Mouse (Mus musculus): ENCODE data around the gene Fam57a. TPM values are rescaled to one million over a fixed set of nuclear protein-coding genes. Genes with fewer than 3 reads are reported as not detected.
A peak's percentile ranks its signal among the peaks of the same experiment; 100 is the strongest.

Fam57a gene
- polyA plus RNA-seq, 1 experiment, result 4.3 TPM

GRCm38 (mm10) chr11:76252036-76252435, 72.6 kb downstream of the Fam57a start:
- Histone ChIP-seq H3K4me1 (ENCODE audit: control insufficient read depth, insufficient read depth, insufficient read length, low read length) (no peaks in the 10 kb centered on the region; the same call in 1 of the 2 replicates), H3K4me3 (ENCODE audit: insufficient read depth, low read depth, low read length) (no peak overlapping the region), H3K27ac (replicated peaks; ENCODE audit: low read depth, low read length) (no peak overlapping the region)

- no peak overlapping the region for H3K27ac ChIP-seq (replicated peaks; ENCODE audit: low read depth, low read length)
- no peaks in the 10 kb centered on the region; the same call in 1 of the 2 replicates for H3K4me1 ChIP-seq (ENCODE audit: control insufficient read depth, insufficient read depth, insufficient read length, low read length)
Observed at GRCm38 (mm10) chr11:76253145-76253917, 73.9 kb downstream of the Fam57a start.

GRCm38 (mm10) chr11:76253918-76254264, 74.4 kb downstream of the Fam57a start:
- H3K4me1 ChIP-seq (ENCODE audit: control insufficient read depth, insufficient read depth, insufficient read length, low read length), result no peaks in the 10 kb centered on the region; the same call in 1 of the 2 replicates
- H3K4me3 ChIP-seq (ENCODE audit: insufficient read depth, low read depth, low read length), result no peak overlapping the region
- H3K27ac ChIP-seq (replicated peaks; ENCODE audit: low read depth, low read length), result no peak overlapping the region

More at GRCm38 (mm10) chr11:76253145-76253917, 73.9 kb downstream of the Fam57a start:
- H3K4me3 ChIP-seq (ENCODE audit: insufficient read depth, low read depth, low read length), result no peak overlapping the region

GRCm38 (mm10) chr11:76255431-76256001, 76.0 kb downstream of the Fam57a start:
- Histone ChIP-seq H3K4me1 (ENCODE audit: control insufficient read depth, insufficient read depth, insufficient read length, low read length) (no peaks in the 10 kb centered on the region; the same call in 1 of the 2 replicates), H3K27ac (replicated peaks; ENCODE audit: low read depth, low read length) (no peak overlapping the region), H3K4me3 (ENCODE audit: insufficient read depth, low read depth, low read length) (no peak overlapping the region)

- Histone ChIP-seq H3K4me3 (ENCODE audit: insufficient read depth, low read depth, low read length) (no peak overlapping the region), H3K27ac (replicated peaks; ENCODE audit: low read depth, low read length) (no peak overlapping the region), H3K4me1 (ENCODE audit: control insufficient read depth, insufficient read depth, insufficient read length, low read length) (peaks cover 3% of the 10 kb centered on the region; the same call in 1 of the 2 replicates)
Observed at GRCm38 (mm10) chr11:76256129-76256528, 76.7 kb downstream of the Fam57a start.

- Histone ChIP-seq H3K4me3 (ENCODE audit: insufficient read depth, low read depth, low read length) (no peak overlapping the region), H3K4me1 (ENCODE audit: control insufficient read depth, insufficient read depth, insufficient read length, low read length) (peaks cover 3% of the 10 kb centered on the region), H3K27ac (replicated peaks; ENCODE audit: low read depth, low read length) (no peak overlapping the region)
Observed at GRCm38 (mm10) chr11:76257386-76257785, 77.9 kb downstream of the Fam57a start.

- Histone ChIP-seq H3K27ac (replicated peaks; ENCODE audit: low read depth, low read length) (no peak overlapping the region), H3K4me3 (ENCODE audit: insufficient read depth, low read depth, low read length) (no peak overlapping the region), H3K4me1 (ENCODE audit: control insufficient read depth, insufficient read depth, insufficient read length, low read length) (peaks cover 3% of the 10 kb centered on the region)
Observed at GRCm38 (mm10) chr11:76258511-76258910, 79.0 kb downstream of the Fam57a start.

GRCm38 (mm10) chr11:76260208-76261050, 81.0 kb downstream of the Fam57a start:
- Histone ChIP-seq H3K4me1 (ENCODE audit: control insufficient read depth, insufficient read depth, insufficient read length, low read length) (peaks cover 3% of the 10 kb centered on the region), H3K27ac (replicated peaks; ENCODE audit: low read depth, low read length) (no peak overlapping the region), H3K4me3 (ENCODE audit: insufficient read depth, low read depth, low read length) (no peak overlapping the region)

GRCm38 (mm10) chr11:76261224-76261623, 81.8 kb downstream of the Fam57a start:
- Histone ChIP-seq H3K4me1 (ENCODE audit: control insufficient read depth, insufficient read depth, insufficient read length, low read length) (peaks cover 3% of the 10 kb centered on the region), H3K4me3 (ENCODE audit: insufficient read depth, low read depth, low read length) (no peak overlapping the region), H3K27ac (replicated peaks; ENCODE audit: low read depth, low read length) (0 out of 2 replicates have a peak overlapping the region, but pooled peaks have one; percentile 16)

GRCm38 (mm10) chr11:76262611-76263351, 83.3 kb downstream of the Fam57a start:
- Histone ChIP-seq H3K27ac (replicated peaks; ENCODE audit: low read depth, low read length) (no peak overlapping the region), H3K4me3 (ENCODE audit: insufficient read depth, low read depth, low read length) (no peak overlapping the region), H3K4me1 (ENCODE audit: control insufficient read depth, insufficient read depth, insufficient read length, low read length) (peaks cover 3% of the 10 kb centered on the region)

Other genes starting within 250 kb of the Fam57a start
- gene Rph3al, start 241.2 kb upstream of the Fam57a start, polyA plus RNA-seq (2012; ENCODE audit: insufficient read depth, insufficient read length, missing spikeins), result 1.9 and 2.8 TPM in 2 replicates
- not detected in 2 replicates for gene 1700016K19Rik, start 179.8 kb upstream of the Fam57a start, polyA plus RNA-seq (2012; ENCODE audit: insufficient read depth, insufficient read length, missing spikeins)
- gene Rflnb, start 151.9 kb upstream of the Fam57a start, polyA plus RNA-seq (2012; ENCODE audit: insufficient read depth, insufficient read length, missing spikeins), result 35.4 and 39.1 TPM in 2 replicates
- 21.9 and 22.2 TPM in 2 replicates for gene Vps53, start within 50 bp of the Fam57a start, polyA plus RNA-seq (2012; ENCODE audit: insufficient read depth, insufficient read length, missing spikeins)
- gene Dbil5, start 37.9 kb downstream of the Fam57a start, polyA plus RNA-seq (2012; ENCODE audit: insufficient read depth, insufficient read length, missing spikeins), result not detected in 2 replicates
- gene Gemin4, start 38.0 kb downstream of the Fam57a start, polyA plus RNA-seq (2012; ENCODE audit: insufficient read depth, insufficient read length, missing spikeins), result not detected in 2 replicates
- gene Mrm3, start 64.0 kb downstream of the Fam57a start, polyA plus RNA-seq (2012; ENCODE audit: insufficient read depth, insufficient read length, missing spikeins), result 18.2 and 26.8 TPM in 2 replicates
- 62.0 and 64.6 TPM in 2 replicates for gene Glod4, start 64.1 kb downstream of the Fam57a start, polyA plus RNA-seq (2012; ENCODE audit: insufficient read depth, insufficient read length, missing spikeins)
- gene Nxn, start 219.5 kb downstream of the Fam57a start, polyA plus RNA-seq (2012; ENCODE audit: insufficient read depth, insufficient read length, missing spikeins), result 2.0 and 3.6 TPM in 2 replicates
- 29.2 and 43.4 TPM in 2 replicates for gene Timm22, start 227.3 kb downstream of the Fam57a start, polyA plus RNA-seq (2012; ENCODE audit: insufficient read depth, insufficient read length, missing spikeins)